Comparison of ENCODE assay signal across 10 mouse cellular contexts in genomic region chr2:119436988-119437387, GRCm38 (mm10). TPM values are rescaled to one million over a fixed set of nuclear protein-coding genes. Genes with fewer than 3 reads are reported as not detected.
DNase-seq lines count a peak whose midpoint lies in the region; ATAC-seq and TF ChIP-seq lines count a peak whose summit lies in the region.
"Had no signal": no experiment of that assay in that cellular context is flagged by ENCODE, and none has a peak within 500 bp of the region (broad histone marks: within the 10 kb centered on the region; RNA-seq: fewer than 3 reads in every experiment).

No protein-coding gene starts in this region.

- TF ChIP-seq EP300 in heart, postnatal 0 days (IDR thresholded peaks at IDR 0.05; ENCODE audit: low read depth), result no peak

- WGBS in heart, postnatal 0 days, result 88% methylated on average over 1 of the region's 1 CpGs
- 83% methylated on average over 1 of the region's 1 CpGs for WGBS in heart, embryonic 12.5 days
- WGBS in embryonic facial prominence, embryonic 11.5 days, result 95% methylated on average over 1 of the region's 1 CpGs
- WGBS in large intestine, adult 2 months, result 49% methylated on average over 1 of the region's 1 CpGs

- H3K9me3 ChIP-seq in heart, postnatal 0 days (replicated peaks; ENCODE audit: control insufficient read depth, low read length), result no peaks in the 10 kb centered on the region
- no peaks in the 10 kb centered on the region for H3K9me3 ChIP-seq in heart, embryonic 12.5 days (replicated peaks)
- no peaks in the 10 kb centered on the region for H3K9me3 ChIP-seq in embryonic facial prominence, embryonic 11.5 days (replicated peaks; ENCODE audit: control insufficient read depth, low read length)
- H3K9me3 ChIP-seq: embryonic facial prominence, embryonic 13.5 days; liver, embryonic 15.5 days had no signal

- no peak overlapping the region for H3K4me3 ChIP-seq in heart, postnatal 0 days (ENCODE audit: low read depth, low read length)
- no peak overlapping the region for H3K4me3 ChIP-seq in heart, embryonic 12.5 days
- H3K4me3 ChIP-seq in embryonic facial prominence, embryonic 11.5 days (ENCODE audit: low read depth, low read length), result no peak overlapping the region
- H3K4me3 ChIP-seq: embryonic facial prominence, embryonic 13.5 days; liver, embryonic 15.5 days had no signal

- peak; percentile 50 for DNase-seq in heart, postnatal 0 days (ENCODE audit: low spot score)
- DNase-seq in CD4-positive helper T cell, adult 2 months (ENCODE audit: low read depth, low spot score), result peak; percentile 71
- DNase-seq in adrenal gland, postnatal 14 days, result peak; percentile 39
- DNase-seq in embryonic facial prominence, embryonic 11.5 days (ENCODE audit: low spot score), result peak; percentile 75
- DNase-seq in large intestine, adult 2 months (ENCODE audit: low read depth, low spot score), result peak; percentile 16
- peak; percentile 15 to 61 for DNase-seq in thymus, postnatal 10 days (ENCODE audit: low spot score in 2 of 2)

- no peaks in the 10 kb centered on the region for H3K4me1 ChIP-seq in heart, postnatal 0 days (ENCODE audit: control insufficient read depth, insufficient read depth)
- no peaks in the 10 kb centered on the region for H3K4me1 ChIP-seq in heart, embryonic 12.5 days (replicated peaks)
- no peaks in the 10 kb centered on the region for H3K4me1 ChIP-seq in embryonic facial prominence, embryonic 11.5 days (ENCODE audit: control insufficient read depth, insufficient read depth, low read length)
- H3K4me1 ChIP-seq: embryonic facial prominence, embryonic 13.5 days; liver, embryonic 15.5 days had no signal

- peak; percentile 72 for TF ChIP-seq CTCF in heart, postnatal 0 days (IDR thresholded peaks at IDR 0.05; ENCODE audit: low read depth)

- H3K27ac ChIP-seq in heart, postnatal 0 days (ENCODE audit: low read depth), result no peak overlapping the region
- H3K27ac ChIP-seq in heart, embryonic 12.5 days (ENCODE audit: poor library complexity, severe bottlenecking), result no peak overlapping the region
- H3K27ac ChIP-seq in embryonic facial prominence, embryonic 11.5 days (replicated peaks; ENCODE audit: low read depth, low read length), result no peak overlapping the region
- H3K27ac ChIP-seq: embryonic facial prominence, embryonic 13.5 days; liver, embryonic 15.5 days had no signal

- H3K4me2 ChIP-seq in heart, postnatal 0 days (ENCODE audit: low read depth, low read length), result no peak overlapping the region
- H3K4me2 ChIP-seq in heart, embryonic 12.5 days, result no peak overlapping the region
- no peak overlapping the region for H3K4me2 ChIP-seq in embryonic facial prominence, embryonic 11.5 days (ENCODE audit: low read depth, low read length)
- H3K4me2 ChIP-seq: embryonic facial prominence, embryonic 13.5 days; liver, embryonic 15.5 days had no signal

- ATAC-seq in heart, postnatal 0 days (ENCODE audit: insufficient read depth, low read depth), result no peak
- no peak for ATAC-seq in heart, embryonic 12.5 days (ENCODE audit: insufficient number of reproducible peaks, low FRiP score)
- ATAC-seq in embryonic facial prominence, embryonic 11.5 days (replicated peaks; ENCODE audit: insufficient number of reproducible peaks, low FRiP score, low TSS enrichment, low read depth), result no peak
- peak; percentile 80 for ATAC-seq in megakaryocyte-erythroid progenitor cell, adult 5-6 weeks (replicated peaks; ENCODE audit: low FRiP score, low TSS enrichment, poor library complexity, severe bottlenecking)

- peaks cover 63% of the 10 kb centered on the region for H3K36me3 ChIP-seq in heart, postnatal 0 days (replicated peaks; ENCODE audit: control insufficient read depth, insufficient read depth, low read length)
- H3K36me3 ChIP-seq in heart, embryonic 12.5 days, result peaks cover 61% of the 10 kb centered on the region
- peaks cover 3% of the 10 kb centered on the region for H3K36me3 ChIP-seq in embryonic facial prominence, embryonic 11.5 days (replicated peaks; ENCODE audit: control insufficient read depth, insufficient read depth, low read depth, low read length)

- no peak overlapping the region for H3K9ac ChIP-seq in heart, postnatal 0 days (replicated peaks; ENCODE audit: low read depth, low read length)
- no peak overlapping the region for H3K9ac ChIP-seq in heart, embryonic 12.5 days
- H3K9ac ChIP-seq in embryonic facial prominence, embryonic 11.5 days (replicated peaks; ENCODE audit: low read length), result no peak overlapping the region
- H3K9ac ChIP-seq: embryonic facial prominence, embryonic 13.5 days; liver, embryonic 15.5 days had no signal

- no peaks in the 10 kb centered on the region for H3K27me3 ChIP-seq in heart, postnatal 0 days (ENCODE audit: control insufficient read depth, insufficient read depth, low read length)
- no peaks in the 10 kb centered on the region for H3K27me3 ChIP-seq in heart, embryonic 12.5 days (replicated peaks)
- H3K27me3 ChIP-seq in embryonic facial prominence, embryonic 11.5 days (ENCODE audit: control insufficient read depth, insufficient read depth, low read length), result no peaks in the 10 kb centered on the region
- H3K27me3 ChIP-seq: embryonic facial prominence, embryonic 13.5 days; liver, embryonic 15.5 days had no signal

RNA-seq across cellular contexts. Expression of gene Ino80, which starts 40.5 kb away (rescaled TPM):
- 7.2 TPM in 2 replicates for total RNA-seq in heart, postnatal 0 days (2014; rRNA removed; ENCODE audit: low replicate concordance)
- 1.7 and 2.0 TPM in 2 replicates for polyA plus RNA-seq in heart, postnatal 0 days (2015; fragmentation: Nextera tagmentation; extraction: Ambion mirVana)
- 3.8 and 4.0 TPM in 2 replicates for polyA plus RNA-seq in heart, embryonic 12.5 days (2016; fragmentation: Nextera tagmentation; extraction: Ambion mirVana)
- 18.6 and 18.9 TPM in 2 replicates for total RNA-seq in adrenal gland, postnatal 14 days (2021)
- polyA plus RNA-seq in embryonic facial prominence, embryonic 11.5 days (2014; fragmentation: Nextera tagmentation; extraction: Ambion mirVana), result 3.6 and 4.3 TPM in 2 replicates
- 6.9 and 8.4 TPM in 2 replicates for polyA plus RNA-seq in large intestine, adult 2 months (2012; rRNA removed)
- 32.2 and 37.9 TPM in 2 replicates for total RNA-seq in megakaryocyte-erythroid progenitor cell, adult 5-6 weeks (2014; fragmentation: Nextera tagmentation)
- total RNA-seq in megakaryocyte-erythroid progenitor cell, adult 5-6 weeks (2017), result 21.8 and 22.4 TPM in 2 replicates

Comparison
In these comparisons a context has a peak if more than half of its experiments do, and no peak if none do; other contexts are left out.
1. DNase-seq: peak in every context shown above with its lines; median percentile 75 in embryonic facial prominence, embryonic 11.5 days; 71 in CD4-positive helper T cell, adult 2 months; 50 in heart, postnatal 0 days; 39 in adrenal gland, postnatal 14 days; 38 in thymus, postnatal 10 days; 16 in large intestine, adult 2 months.